Mouse (Mus musculus) liver, postnatal 0 days (tissue): ENCODE data around the gene Ddx43.

ENCODE experiments used
- CTCF ChIP-seq: sonication (generic); IDR thresholded peaks from 2 replicates; pipeline ENCODE4 v1.5.1; 2016; ENCODE audit warnings: antibody characterized with exemption, low read depth
- EP300 ChIP-seq: IDR thresholded peaks from 2 replicates; pipeline ENCODE4 v1.6.1; 2016; ENCODE audit warnings: antibody characterized with exemption, low read depth, mild to moderate bottlenecking

DNA sequence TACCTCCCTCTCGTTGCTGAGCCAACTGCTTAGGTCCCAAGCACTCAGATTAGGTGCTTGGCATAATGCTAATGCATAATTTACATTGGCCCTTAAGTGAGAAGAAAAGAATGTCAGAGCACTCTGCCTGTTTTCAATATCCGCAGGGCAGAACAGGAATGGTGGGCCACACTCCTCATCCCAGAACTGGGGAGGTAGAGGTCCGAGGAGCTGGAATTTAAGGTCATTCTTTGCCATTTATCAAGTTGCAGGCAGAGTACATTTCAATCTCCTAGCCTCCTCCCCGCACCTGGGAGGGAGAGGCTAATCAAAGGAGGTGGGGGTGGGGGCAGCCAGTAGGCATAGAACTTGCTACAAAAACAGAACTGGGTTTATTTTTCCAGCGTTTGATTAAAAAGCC is 21.2 kb upstream of the Ddx43 start:
- TF ChIP-seq CTCF (no peak), EP300 (no peak)
